Mouse (Mus musculus) ES-Bruce4 (cell line): ENCODE results near the gene Elavl4. TPM values are rescaled to one million over a fixed set of nuclear protein-coding genes. Genes with fewer than 3 reads are reported as not detected.

Source experiments
- H3K27ac ChIP-seq: 2 replicates; pipeline ENCODE4 v1.5.1; 2012; ENCODE audit warnings: low read length, inconsistent platforms; ENCODE audit not compliant: insufficient read depth
- H3K27me3 ChIP-seq: 2 replicates; pipeline ENCODE4 v1.6.1; 2012; ENCODE audit warnings: mild to moderate bottlenecking, low read length, inconsistent platforms; ENCODE audit not compliant: control insufficient read depth, poor library complexity, insufficient read depth, severe bottlenecking
- H3K36me3 ChIP-seq: 2 replicates; pipeline ENCODE4 v1.6.1; 2012; ENCODE audit warnings: inconsistent platforms, mild to moderate bottlenecking, low read length, moderate library complexity; ENCODE audit not compliant: control insufficient read depth, poor library complexity, insufficient read depth, severe bottlenecking
- H3K4me1 ChIP-seq: one replicate; pipeline ENCODE4 v1.8.1; 2011; ENCODE audit warnings: low read length; ENCODE audit not compliant: control insufficient read depth, insufficient read depth
- H3K4me3 ChIP-seq: 2 replicates; pipeline ENCODE4 v1.5.1; 2011; ENCODE audit warnings: low read depth, mild to moderate bottlenecking, low read length
- H3K9ac ChIP-seq: 2 replicates; pipeline ENCODE4 v1.6.1; 2012; ENCODE audit warnings: low read depth, mild to moderate bottlenecking, inconsistent platforms; ENCODE audit not compliant: poor library complexity, severe bottlenecking
- H3K9me3 ChIP-seq: replicated peaks from 2 replicates; pipeline ENCODE4 v1.6.1; 2012; ENCODE audit warnings: mild to moderate bottlenecking, low read length, inconsistent platforms; ENCODE audit not compliant: control insufficient read depth, poor library complexity, insufficient read depth, severe bottlenecking
- CTCF ChIP-seq: IDR thresholded peaks from one replicate; pipeline ENCODE4 v1.8.1; 2011; ENCODE audit warnings: low read depth, low read length
- EP300 ChIP-seq: IDR thresholded peaks from 2 replicates; pipeline ENCODE4 v1.6.1; 2011; ENCODE audit warnings: low read depth, low read length; ENCODE audit not compliant: insufficient read depth
- POLR2A ChIP-seq: IDR thresholded peaks from one replicate; pipeline ENCODE4 v1.8.1; 2011; ENCODE audit warnings: low read length; ENCODE audit not compliant: insufficient read depth
- polyA plus RNA-seq: library from polyadenylated mRNA; stranded (reverse); fragments of >200 nt; gene quantifications from 2 replicates; pipeline ENCODE4 v1.2.4, GENCODE M21; 2011; ENCODE audit warnings: low read depth; ENCODE audit not compliant: missing spikeins, insufficient read depth, insufficient read length

Gene Elavl4
- polyA plus RNA-seq, 1 experiment = 3.8 TPM

GRCm38 (mm10) chr4:110284446-110284845 is 67.3 kb downstream of the Elavl4 start:
- H3K27me3 ChIP-seq = no peaks in the 10 kb centered on the region
- H3K9me3 ChIP-seq = no peaks in the 10 kb centered on the region
- no peak for TF ChIP-seq POLR2A
- TF ChIP-seq EP300 = no peak
- no peak for TF ChIP-seq CTCF
- H3K36me3 ChIP-seq = no peaks in the 10 kb centered on the region
- peaks cover 1% of the 10 kb centered on the region for H3K4me1 ChIP-seq
- no peak overlapping the region for H3K9ac ChIP-seq
- H3K27ac ChIP-seq = no peak overlapping the region
- H3K4me3 ChIP-seq = no peak overlapping the region

- Histone ChIP-seq H3K4me3 (no peak overlapping the region), H3K36me3 (no peaks in the 10 kb centered on the region), H3K27me3 (no peaks in the 10 kb centered on the region; the same call in 1 of the 2 replicates), H3K4me1 (no peaks in the 10 kb centered on the region), H3K27ac (no peak overlapping the region), H3K9ac (no peak overlapping the region), H3K9me3 (no peaks in the 10 kb centered on the region)
- TF ChIP-seq POLR2A (no peak), CTCF (no peak), EP300 (no peak)
Observed at GRCm38 (mm10) chr4:110270046-110270445, 81.7 kb downstream of the Elavl4 start.

DNA sequence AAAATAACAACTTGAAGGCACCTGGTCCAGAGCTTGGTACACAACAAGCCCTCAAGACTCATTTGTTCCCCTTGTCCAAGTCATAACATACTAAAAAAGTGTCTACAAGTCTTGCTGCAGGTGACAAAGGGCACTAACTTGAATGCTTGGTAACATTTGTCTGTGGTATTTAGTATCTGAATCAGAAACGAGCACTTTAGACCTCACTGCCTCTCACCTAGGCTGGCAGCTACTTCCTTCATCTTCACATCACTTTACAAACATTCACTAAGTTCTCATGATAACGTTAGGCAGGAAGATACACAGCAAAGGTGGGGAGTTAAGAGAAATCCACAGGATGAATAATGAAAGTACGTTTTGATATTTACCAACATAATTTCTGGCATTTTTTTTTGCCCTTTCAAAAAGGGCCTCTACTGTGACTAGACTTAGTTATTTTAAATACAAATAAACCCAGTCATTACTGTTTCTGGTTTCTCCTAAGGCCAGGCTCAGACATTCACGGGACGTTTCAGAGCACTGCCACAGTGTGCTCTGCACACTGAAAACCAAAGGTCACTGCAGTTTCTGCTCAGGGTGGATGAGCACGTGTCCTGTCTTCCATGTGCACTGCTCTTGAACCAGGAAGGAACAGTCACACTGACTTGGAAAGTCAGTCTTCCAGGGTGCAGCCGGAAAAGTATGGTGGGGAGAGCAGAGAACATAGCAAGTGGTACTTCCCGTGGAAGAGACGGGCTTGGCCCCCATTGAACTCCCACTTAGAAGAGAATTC is 84.7 kb downstream of the Elavl4 start:
- Histone ChIP-seq H3K4me3 (no peak overlapping the region), H3K9me3 (no peaks in the 10 kb centered on the region), H3K27me3 (no peaks in the 10 kb centered on the region; the same call in 1 of the 2 replicates), H3K36me3 (no peaks in the 10 kb centered on the region), H3K27ac (no peak overlapping the region), H3K9ac (no peak overlapping the region), H3K4me1 (no peaks in the 10 kb centered on the region)
- TF ChIP-seq POLR2A (no peak), CTCF (no peak), EP300 (no peak)

- no peak overlapping the region for H3K4me3 ChIP-seq
- TF ChIP-seq POLR2A (no peak), EP300 (no peak)
- no peaks in the 10 kb centered on the region for H3K36me3 ChIP-seq
- H3K9me3 ChIP-seq = no peaks in the 10 kb centered on the region
- H3K9ac ChIP-seq = no peak overlapping the region
- no peak overlapping the region for H3K27ac ChIP-seq
- H3K27me3 ChIP-seq = no peaks in the 10 kb centered on the region; the same call in 1 of the 2 replicates
- no peaks in the 10 kb centered on the region for H3K4me1 ChIP-seq
Observed at GRCm38 (mm10) chr4:110264345-110264943, 87.3 kb downstream of the Elavl4 start.

DNA sequence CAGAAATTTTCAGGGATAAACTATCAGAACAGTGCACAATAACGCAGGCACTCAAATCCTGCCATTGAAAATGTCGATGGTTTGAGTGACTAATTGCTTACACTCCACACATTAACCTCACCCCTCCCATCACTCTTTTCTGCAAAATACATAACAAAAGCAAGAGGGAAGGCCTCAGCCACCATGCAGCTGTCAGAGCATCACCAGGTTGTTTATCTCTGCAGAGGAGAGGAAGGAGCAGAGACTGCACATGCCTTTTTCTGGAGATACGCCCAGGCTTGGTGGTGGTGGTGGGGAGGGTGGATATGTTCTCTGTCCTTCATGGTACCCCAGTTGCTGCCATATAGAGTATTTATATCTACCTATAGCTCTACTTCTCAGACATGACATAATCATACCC is 94.3 kb downstream of the Elavl4 start:
- H3K9me3 ChIP-seq = no peaks in the 10 kb centered on the region
- no peak overlapping the region for H3K4me3 ChIP-seq
- H3K4me1 ChIP-seq = peaks cover 2% of the 10 kb centered on the region
- no peak overlapping the region for H3K9ac ChIP-seq
- no peak overlapping the region for H3K27ac ChIP-seq
- H3K27me3 ChIP-seq = no peaks in the 10 kb centered on the region; the same call in 1 of the 2 replicates
- no peaks in the 10 kb centered on the region for H3K36me3 ChIP-seq
- TF ChIP-seq POLR2A = no peak
- no peak for TF ChIP-seq EP300
- TF ChIP-seq CTCF = no peak

- Histone ChIP-seq H3K9me3 (no peaks in the 10 kb centered on the region), H3K4me3 (no peak overlapping the region), H3K27me3 (no peaks in the 10 kb centered on the region), H3K27ac (no peak overlapping the region), H3K36me3 (no peaks in the 10 kb centered on the region), H3K4me1 (peaks cover 2% of the 10 kb centered on the region), H3K9ac (no peak overlapping the region)
- no peak for TF ChIP-seq POLR2A
- no peak for TF ChIP-seq CTCF
- TF ChIP-seq EP300 = no peak
Observed at GRCm38 (mm10) chr4:110255617-110256016, 96.1 kb downstream of the Elavl4 start.
